Mouse (Mus musculus) bone marrow macrophage, adult 2 months (primary cell): ENCODE results near the gene Tspan14. TPM values are rescaled to one million over a fixed set of nuclear protein-coding genes. Genes with fewer than 3 reads are reported as not detected.

Experiments used
- H3K27ac ChIP-seq: 2 replicates; pipeline ENCODE4 v1.5.1; 2012; ENCODE audit warnings: low read depth, low read length; ENCODE audit not compliant: insufficient read depth
- H3K4me1 ChIP-seq: 2 replicates; pipeline ENCODE4 v1.6.1; 2012; ENCODE audit warnings: low read length; ENCODE audit not compliant: control insufficient read depth, insufficient read depth
- H3K4me3 ChIP-seq: 2 replicates; pipeline ENCODE4 v1.5.1; 2012; ENCODE audit warnings: mild to moderate bottlenecking, low read length, moderate library complexity; ENCODE audit not compliant: insufficient read depth
- CTCF ChIP-seq: IDR thresholded peaks from 2 replicates; pipeline ENCODE4 v1.5.1; 2012; ENCODE audit warnings: low read depth, mild to moderate bottlenecking, low read length, moderate library complexity
- POLR2A ChIP-seq: IDR thresholded peaks from 2 replicates; pipeline ENCODE4 v1.6.1; 2012; ENCODE audit warnings: mild to moderate bottlenecking, low read depth, low read length, borderline replicate concordance
- polyA plus RNA-seq: library from polyadenylated mRNA; stranded (reverse); fragments of >200 nt; gene quantifications from 2 replicates; pipeline ENCODE4 v1.2.4, GENCODE M21; 2012; ENCODE audit not compliant: missing spikeins, insufficient read depth, insufficient read length

Gene Tspan14
- polyA plus RNA-seq, 1 experiment, result 88.3 TPM

DNA sequence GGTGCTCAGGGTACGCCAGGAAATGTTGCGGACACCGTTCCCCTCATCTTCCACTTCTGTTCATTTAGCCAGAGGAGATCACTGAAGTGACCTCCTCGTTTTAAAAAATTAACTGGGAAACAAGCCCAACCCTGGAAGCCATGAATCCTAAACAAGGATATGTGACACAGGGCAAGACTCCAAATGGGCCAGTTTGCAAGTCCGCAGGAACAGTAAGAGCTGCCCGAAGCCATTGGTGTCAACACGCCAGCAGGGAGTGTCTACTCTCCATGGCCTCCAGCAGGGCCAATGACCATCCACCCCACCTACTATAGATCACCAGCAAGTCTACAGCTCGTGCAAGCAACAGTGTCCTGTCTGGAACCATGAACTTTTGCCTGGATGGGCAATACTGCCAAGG, 60.8 kb downstream of the Tspan14 start:
- no peak for TF ChIP-seq CTCF
- TF ChIP-seq POLR2A, result no peak
- no peak overlapping the region for H3K4me3 ChIP-seq
- no peak overlapping the region for H3K27ac ChIP-seq
- H3K4me1 ChIP-seq, result peaks cover 15% of the 10 kb centered on the region

DNA sequence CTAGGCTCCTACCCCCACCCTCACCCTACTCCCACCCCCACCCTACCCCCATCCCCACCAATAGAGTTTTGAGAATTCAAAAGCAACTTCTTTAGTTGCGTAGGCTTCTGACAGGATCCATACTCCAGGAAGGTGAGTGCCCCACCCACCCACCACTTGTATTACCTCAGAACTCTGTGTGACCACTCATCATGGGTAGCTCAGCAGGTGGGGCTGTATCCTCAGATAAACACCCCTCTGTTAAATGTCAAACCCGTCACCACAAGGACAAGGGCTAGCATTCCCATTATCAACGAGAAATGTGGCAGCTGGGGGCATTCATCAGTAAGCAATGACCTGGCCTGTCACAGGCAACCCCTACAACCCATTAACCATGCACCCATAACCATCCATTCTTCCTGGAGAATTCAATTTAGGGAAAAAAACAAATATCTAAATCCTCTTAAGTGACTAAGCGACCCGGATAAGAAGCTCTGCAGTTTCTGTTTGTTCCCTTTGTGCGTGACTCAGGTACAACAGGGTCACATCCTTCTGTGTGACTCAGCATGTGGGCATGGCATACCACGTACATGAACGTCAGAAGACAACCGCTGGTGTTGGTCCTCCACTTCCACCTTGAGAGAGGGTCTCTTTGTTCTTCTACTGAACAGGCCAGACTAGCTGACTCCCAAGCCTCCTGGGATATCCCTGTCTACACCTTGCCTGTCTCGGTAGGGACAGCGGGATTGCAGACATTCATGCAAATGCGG, 64.1 kb downstream of the Tspan14 start:
- Histone ChIP-seq H3K4me3 (no peak overlapping the region), H3K4me1 (peaks cover 15% of the 10 kb centered on the region), H3K27ac (no peak overlapping the region)
- TF ChIP-seq POLR2A (no peak), CTCF (no peak)

DNA sequence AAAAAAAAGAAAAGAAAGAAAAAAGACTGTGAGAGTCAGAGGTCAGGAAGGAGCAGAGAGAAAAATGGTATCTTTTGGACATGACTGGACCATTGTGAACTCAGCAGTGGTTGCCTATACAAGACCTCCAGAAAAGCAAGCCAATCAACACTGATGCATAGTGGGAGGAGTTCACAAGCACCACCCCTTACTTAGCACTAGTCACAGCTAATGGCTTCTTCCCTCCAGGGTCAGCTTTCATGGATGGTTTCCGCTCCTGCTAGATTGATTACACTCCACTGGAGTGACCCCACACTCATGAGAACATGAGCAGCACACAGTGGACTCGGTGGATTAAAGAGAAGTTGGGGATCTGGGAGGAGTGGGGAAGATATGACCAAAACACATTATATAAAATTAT, 66.3 kb downstream of the Tspan14 start:
- Histone ChIP-seq H3K27ac (no peak overlapping the region), H3K4me1 (peaks cover 9% of the 10 kb centered on the region), H3K4me3 (no peak overlapping the region)
- TF ChIP-seq POLR2A (no peak), CTCF (no peak)

DNA sequence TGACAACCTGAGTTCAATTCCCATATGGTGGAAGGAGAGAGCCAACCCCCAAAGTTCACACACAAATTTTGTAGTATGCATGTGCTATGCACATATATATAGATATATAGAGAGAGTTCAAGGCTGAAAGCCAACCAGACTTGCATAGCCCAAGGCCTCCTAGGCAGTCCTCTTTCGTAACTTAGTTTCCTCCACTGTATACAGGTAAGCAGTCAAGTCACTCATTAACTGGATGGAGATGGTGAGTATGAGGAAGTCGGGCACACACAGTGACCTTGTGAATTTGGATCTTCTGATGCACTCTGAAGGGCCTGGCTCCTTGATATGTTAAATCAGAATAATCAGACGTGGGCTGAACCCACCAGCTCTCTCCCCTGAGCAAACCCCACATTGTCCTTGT, 68.7 kb downstream of the Tspan14 start:
- Histone ChIP-seq H3K4me3 (no peak overlapping the region), H3K27ac (no peak overlapping the region), H3K4me1 (no peaks in the 10 kb centered on the region; the same call in 1 of the 2 replicates)
- no peak for TF ChIP-seq POLR2A
- TF ChIP-seq CTCF, result no peak

DNA sequence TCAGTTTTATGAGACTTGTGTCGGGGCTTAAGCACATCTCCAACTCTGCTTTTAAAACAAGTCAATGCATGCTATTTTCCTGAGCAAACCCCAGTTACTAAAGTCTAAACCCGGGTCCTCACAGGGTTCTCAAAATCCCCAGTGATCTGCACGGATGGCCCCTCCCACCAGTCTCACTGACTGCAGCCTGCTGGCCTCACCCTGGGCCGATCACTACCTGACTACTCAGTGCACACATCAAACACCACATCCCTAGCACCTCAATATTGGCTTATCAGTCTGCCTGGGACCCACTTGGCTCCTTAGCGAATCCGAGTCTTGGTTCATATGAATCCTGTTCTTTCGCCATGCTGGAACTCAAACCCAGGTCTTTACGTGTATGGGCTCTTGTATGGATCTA, 70.9 kb downstream of the Tspan14 start:
- no peak for TF ChIP-seq CTCF
- no peaks in the 10 kb centered on the region; the same call in 1 of the 2 replicates for H3K4me1 ChIP-seq
- H3K27ac ChIP-seq, result no peak overlapping the region
- no peak overlapping the region for H3K4me3 ChIP-seq

DNA sequence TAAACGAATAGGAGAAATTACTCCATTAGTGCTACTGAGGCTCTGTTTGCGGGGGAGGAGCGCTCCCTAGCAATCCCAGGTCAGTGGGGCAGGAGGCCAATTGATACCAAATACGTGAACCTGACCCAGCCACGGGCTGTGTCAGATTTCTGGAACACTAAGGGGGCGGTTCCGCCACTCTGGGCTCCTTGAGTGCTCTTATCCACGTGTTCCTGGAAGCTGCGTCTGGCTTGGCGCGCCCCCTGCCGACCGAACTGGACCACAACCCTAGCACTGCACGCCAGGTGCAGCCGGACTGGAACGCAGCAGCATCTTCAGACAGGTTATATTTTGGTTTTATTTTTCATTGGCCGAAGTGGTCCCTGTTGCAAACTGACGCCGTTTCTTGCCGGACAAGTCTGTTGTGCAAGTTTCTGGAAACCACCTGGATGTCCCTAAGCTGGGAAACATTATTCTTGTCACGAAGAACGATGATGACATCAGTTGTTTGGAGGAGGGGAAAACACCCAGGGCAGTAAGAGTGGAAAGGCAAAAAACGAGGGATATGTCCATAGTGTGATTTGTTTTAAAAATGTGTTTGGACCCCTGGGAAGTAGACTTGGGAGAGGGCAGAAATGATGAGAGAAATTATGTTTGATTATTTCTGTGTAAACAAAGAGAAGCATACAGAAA, 71.9 kb downstream of the Tspan14 start:
- Histone ChIP-seq H3K27ac (no peak overlapping the region), H3K4me3 (no peak overlapping the region), H3K4me1 (no peaks in the 10 kb centered on the region; the same call in 1 of the 2 replicates)
- TF ChIP-seq POLR2A (no peak), CTCF (peak; percentile 92)

DNA sequence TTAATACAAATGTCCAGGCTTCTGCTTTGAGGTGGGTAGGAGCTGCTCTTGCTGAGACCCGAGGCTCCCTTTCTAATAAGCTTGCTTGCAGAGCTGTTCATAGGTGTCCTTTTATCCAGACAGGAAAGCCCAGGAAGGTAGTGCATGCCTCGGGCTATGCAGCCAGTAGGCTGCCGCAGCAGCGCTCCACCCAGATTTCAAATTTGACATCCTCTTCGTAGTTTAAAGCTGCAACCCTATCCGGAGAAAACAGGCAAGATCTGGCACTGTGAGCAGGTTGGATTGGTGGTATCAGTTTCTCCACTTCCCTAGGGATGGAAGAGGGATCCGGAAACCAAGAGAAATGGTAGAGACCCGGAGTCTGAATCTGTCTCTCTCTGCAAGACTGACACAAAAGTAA, 72.7 kb downstream of the Tspan14 start:
- H3K4me1 ChIP-seq, result no peaks in the 10 kb centered on the region; the same call in 1 of the 2 replicates
- no peak overlapping the region for H3K4me3 ChIP-seq
- TF ChIP-seq POLR2A, result no peak
- no peak for TF ChIP-seq CTCF
- H3K27ac ChIP-seq, result no peak overlapping the region

DNA sequence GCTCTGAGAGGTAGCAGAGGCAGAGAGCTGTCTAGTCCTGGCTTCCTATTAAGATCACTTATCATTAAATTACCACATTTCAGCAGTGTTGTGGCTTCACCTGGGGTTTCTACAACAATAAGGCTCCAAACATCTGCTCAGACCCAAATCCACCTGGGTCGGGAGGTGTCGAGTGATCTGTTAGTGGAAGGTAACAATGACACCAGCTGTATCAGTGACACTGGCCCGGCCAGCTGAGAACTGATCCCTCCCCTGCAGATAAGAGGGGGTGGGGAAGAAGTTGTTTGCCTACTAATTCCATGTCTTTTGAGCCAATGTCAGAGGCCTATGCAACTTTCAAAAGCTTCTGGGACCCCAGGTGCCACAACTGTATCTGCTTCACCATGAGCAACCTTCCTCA, 73.4 kb downstream of the Tspan14 start, which contains the start of gene Sh2d4b:
Sh2d4b (minus strand) TSS at position 71 of the 400 bp plus-strand sequence.
- TF ChIP-seq CTCF (no peak), POLR2A (no peak)
- Histone ChIP-seq H3K27ac (no peak within 1 kb of the TSS), H3K4me1 (no peaks in the 10 kb centered on the region; the same call in 1 of the 2 replicates), H3K4me3 (no peak within 1 kb of the TSS)

DNA sequence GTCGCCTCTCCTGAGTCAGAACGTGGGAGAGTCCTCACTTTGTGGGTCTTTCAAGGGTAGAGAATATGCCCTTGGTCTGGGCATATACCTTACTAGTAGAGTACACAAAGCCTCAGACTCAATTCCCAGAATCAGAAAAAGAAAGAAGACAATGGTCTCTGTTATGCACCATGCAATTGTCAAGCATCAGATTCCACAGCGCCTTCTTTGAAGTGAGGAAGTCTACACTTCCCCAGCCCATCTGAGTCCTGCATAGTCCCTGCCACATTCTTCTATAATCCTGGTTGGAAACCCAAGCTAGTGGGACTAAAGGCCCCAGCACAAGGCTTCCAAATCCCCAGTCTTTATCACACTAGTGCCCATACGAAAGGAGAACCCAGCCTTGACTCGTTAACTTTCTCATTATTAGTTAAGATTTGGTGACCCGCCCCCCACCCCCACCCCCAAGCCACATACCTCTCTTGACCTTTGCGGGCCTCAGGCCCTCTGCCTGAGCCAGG, 74.2 kb downstream of the Tspan14 start:
- no peak overlapping the region for H3K4me3 ChIP-seq
- H3K4me1 ChIP-seq, result no peaks in the 10 kb centered on the region; the same call in 1 of the 2 replicates
- no peak overlapping the region for H3K27ac ChIP-seq
- no peak for TF ChIP-seq CTCF
- no peak for TF ChIP-seq POLR2A

DNA sequence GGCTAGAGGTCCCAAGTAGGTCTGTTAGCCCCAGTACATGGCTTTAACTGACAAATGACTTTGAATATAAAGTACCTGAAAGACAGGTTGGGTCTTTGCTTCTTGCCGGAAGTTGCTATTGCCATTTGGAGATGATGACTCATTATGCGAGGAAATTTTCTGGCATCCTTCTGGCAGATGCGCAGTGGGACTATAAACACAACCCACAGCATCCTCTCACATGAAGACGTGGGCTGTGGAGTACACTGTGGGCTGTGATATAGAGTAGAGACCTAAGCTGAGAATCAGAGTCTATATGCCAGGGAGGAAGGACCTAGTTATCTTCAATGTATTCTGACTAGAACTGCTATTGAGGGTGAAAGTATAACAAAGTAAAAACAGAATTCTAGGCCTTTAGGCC, 75.1 kb downstream of the Tspan14 start:
- Histone ChIP-seq H3K27ac (no peak overlapping the region), H3K4me1 (no peaks in the 10 kb centered on the region; the same call in 1 of the 2 replicates), H3K4me3 (no peak overlapping the region)
- TF ChIP-seq POLR2A, result no peak
- no peak for TF ChIP-seq CTCF
